Mouse (Mus musculus): ENCODE results near the gene Prkar2b. TPM values are rescaled to one million over a fixed set of nuclear protein-coding genes. Genes with fewer than 3 reads are reported as not detected.

Gene Prkar2b
- total and polyA plus RNA-seq, 3 experiments = 2.5 to 6.1 (median 2.9) TPM

DNA sequence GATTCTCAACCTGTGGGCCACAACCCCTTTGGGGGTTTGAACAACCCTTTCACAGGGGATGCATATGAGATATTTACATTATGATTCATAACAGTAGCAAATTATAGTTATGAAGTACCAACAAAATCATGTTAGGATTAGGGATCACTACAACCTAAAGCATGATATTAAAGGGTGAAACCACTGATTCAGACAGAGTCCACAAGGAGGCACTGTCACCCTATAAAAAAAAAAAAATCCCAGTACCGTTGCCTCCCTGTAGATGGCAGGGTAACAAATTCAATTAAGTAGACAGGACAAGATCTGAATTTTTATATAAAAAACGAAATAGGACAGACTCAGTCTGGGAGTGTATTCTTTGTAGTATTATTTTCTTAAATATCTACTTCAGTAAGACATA, 93.6 kb downstream of the Prkar2b start:
- dilution Hi-C loops (cut with MboI; ENCODE audit: extremely low pct_ligation_motif_present, extremely low pct_unique_long_range_greater_than_20kb, low sequenced_read_pairs) (no loop called here), in situ Hi-C loops (cut with MboI; ENCODE audit: low pct_ligation_motif_present, low pct_unique_long_range_greater_than_20kb, low sequenced_read_pairs) (no loop called here)
- Histone ChIP-seq H3K4me2 (ENCODE audit: insufficient read depth, low read depth, poor library complexity, severe bottlenecking) (no peak overlapping the region), H3K36me3 (replicated peaks in 1 of 2; ENCODE audit: control insufficient read depth in 1 of 2, insufficient read depth in 1 of 2, low read length in 1 of 2) (no peaks in the 10 kb centered on the region), H3K27ac (ENCODE audit: insufficient read depth, low read depth) (no peak overlapping the region), H3K4me1 (ENCODE audit: control insufficient read depth in 1 of 2, insufficient read depth in 2 of 2) (no peaks in the 10 kb centered on the region), H3K27me3 (replicated peaks) (no peaks in the 10 kb centered on the region), H3K79me2 (replicated peaks; ENCODE audit: control insufficient read depth, extremely low read depth, insufficient read depth, poor library complexity, severe bottlenecking) (no peaks in the 10 kb centered on the region), H3K9ac (ENCODE audit: insufficient read depth, low read depth) (no peak overlapping the region), H3K4me3 (replicated peaks in 1 of 3; ENCODE audit: low read depth in 2 of 3, low read length in 2 of 3, poor library complexity in 1 of 3) (no peak overlapping the region), H3K9me3 (replicated peaks; ENCODE audit: low read length) (no peaks in the 10 kb centered on the region)
- TF ChIP-seq JUN (IDR thresholded peaks at IDR 0.05; ENCODE audit: insufficient read depth, low read depth, low read length) = no peak
- TF ChIP-seq HCFC1 (IDR thresholded peaks at IDR 0.05; ENCODE audit: low read depth, low read length) = no peak
- no peak for TF ChIP-seq RCOR1 (conservative IDR thresholded peaks at IDR 0.05; ENCODE audit: low read depth, low read length)
- TF ChIP-seq GABPA (IDR thresholded peaks at IDR 0.05; ENCODE audit: insufficient replicate concordance, low read depth, low read length) = no peak
- TF ChIP-seq ZC3H11A (IDR thresholded peaks at IDR 0.05; ENCODE audit: low read depth, low read length) = peak; percentile 100
- TF ChIP-seq TCF12 (IDR thresholded peaks at IDR 0.05; ENCODE audit: low read depth, low read length) = no peak
- no peak for TF ChIP-seq MAX (IDR thresholded peaks at IDR 0.05; ENCODE audit: low read length)
- TF ChIP-seq TBP (conservative IDR thresholded peaks at IDR 0.05; ENCODE audit: low read depth, low read length) = no peak
- no peak for TF ChIP-seq UBTF (IDR thresholded peaks at IDR 0.05; ENCODE audit: low read depth, low read length)
- no peak for TF ChIP-seq POLR2A (IDR thresholded peaks at IDR 0.05; ENCODE audit: low read depth, low read length)
- no peak for TF ChIP-seq SIN3A (IDR thresholded peaks at IDR 0.05; ENCODE audit: low read length)
- no peak for TF ChIP-seq E2F4 (IDR thresholded peaks at IDR 0.05; ENCODE audit: insufficient replicate concordance, low read depth, low read length)
- no peak for TF ChIP-seq POLR2AphosphoS2 (IDR thresholded peaks at IDR 0.05; ENCODE audit: low read depth, low read length)
- TF ChIP-seq IRF4 (IDR thresholded peaks at IDR 0.05; ENCODE audit: low read depth, low read length) = peak; percentile 80
- no peak for TF ChIP-seq CHD2 (IDR thresholded peaks at IDR 0.05; ENCODE audit: low read length)
- no peak for TF ChIP-seq MAZ (IDR thresholded peaks at IDR 0.05; ENCODE audit: low read depth, low read length)
- no peak; the same call in none of the 2 replicates for TF ChIP-seq RAD21 (IDR thresholded peaks at IDR 0.05; ENCODE audit: low read depth, low read length)
- TF ChIP-seq EP300 (IDR thresholded peaks at IDR 0.05; ENCODE audit: low read length) = no peak
- TF ChIP-seq MEF2A (IDR thresholded peaks at IDR 0.05; ENCODE audit: borderline replicate concordance, low read depth, low read length) = no peak
- TF ChIP-seq MYC (IDR thresholded peaks at IDR 0.05; ENCODE audit: low read depth, low read length) = no peak
- no peak for TF ChIP-seq NRF1 (IDR thresholded peaks at IDR 0.05; ENCODE audit: low read depth, low read length)
- TF ChIP-seq BHLHE40 (IDR thresholded peaks at IDR 0.05; ENCODE audit: low read depth, low read length) = no peak
- TF ChIP-seq JUND (conservative IDR thresholded peaks at IDR 0.05; ENCODE audit: low read depth, low read length) = peak; percentile 60; the same call in 1 of the 2 replicates
- TF ChIP-seq SMC3 (IDR thresholded peaks at IDR 0.05; ENCODE audit: low read depth, low read length) = peak; percentile 100
- no peak for TF ChIP-seq ELF1 (IDR thresholded peaks at IDR 0.05; ENCODE audit: low read depth, low read length)
- TF ChIP-seq ZKSCAN1 (IDR thresholded peaks at IDR 0.05; ENCODE audit: borderline replicate concordance, low read depth, low read length) = no peak
- peak; percentile 80 for TF ChIP-seq ZNF384 (IDR thresholded peaks at IDR 0.05; ENCODE audit: low read depth, low read length)
- TF ChIP-seq CHD1 (IDR thresholded peaks at IDR 0.05; ENCODE audit: low read depth, low read length) = no peak
- TF ChIP-seq CTCF (conservative IDR thresholded peaks at IDR 0.05 in 1 of 2, IDR thresholded peaks at IDR 0.05 in 1 of 2; ENCODE audit: low read depth in 2 of 2, low read length in 2 of 2) = peak; percentile 60 to 100
- TF ChIP-seq MAFK (IDR thresholded peaks at IDR 0.05; ENCODE audit: insufficient replicate concordance, low read length) = no peak
- no peak for TF ChIP-seq ZMIZ1 (IDR thresholded peaks at IDR 0.05; ENCODE audit: low read depth, low read length)
- TF ChIP-seq USF1 (IDR thresholded peaks at IDR 0.05; ENCODE audit: low read depth, low read length) = no peak
- no peak for TF ChIP-seq PAX5 (IDR thresholded peaks at IDR 0.05; ENCODE audit: low read length)
- TF ChIP-seq USF2 (conservative IDR thresholded peaks at IDR 0.05; ENCODE audit: low read depth, low read length) = no peak
- no peak for TF ChIP-seq MXI1 (IDR thresholded peaks at IDR 0.05; ENCODE audit: low read depth, low read length)
- TF ChIP-seq ETS1 (conservative IDR thresholded peaks at IDR 0.05; ENCODE audit: low read depth, low read length) = no peak
- peak; percentile 73; the same call in 1 of the 2 replicates for TF ChIP-seq NELFE (IDR thresholded peaks at IDR 0.05; ENCODE audit: low read depth, low read length)
- peak; percentile 64 for DNase-seq (ENCODE audit: extremely low read depth)
